Mouse (Mus musculus): ENCODE results near the gene Elob.

GRCm38 (mm10) chr17:23820731-23821130 is 8.2 kb downstream of the Elob start:
- no peak for TF ChIP-seq CTCF (IDR thresholded peaks at IDR 0.05; ENCODE audit: extremely low read depth, insufficient read depth, insufficient read length, insufficient replicate concordance)
- TF ChIP-seq POLR2A (IDR thresholded peaks at IDR 0.05; ENCODE audit: low read depth, low read length): no peak

Data from spleen, adult 2 months (tissue).